Mouse (Mus musculus) lung, adult 18-20 months (tissue): ENCODE data around the gene Ak4.

Experiments used
- DNase-seq, 2 experiments: peaks; one replicate each; pipeline ENCODE4 v3.0.0; 2022; ENCODE audit warnings: mixed read lengths in 2 of 2

Ak4 gene

GRCm38 (mm10) chr4:101515853-101516252 is 96.8 kb downstream of the Ak4 start:
- DNase-seq = no peak
